Mouse (Mus musculus) cerebellum, adult 2 months (tissue): Measurements from ENCODE around the gene Irgq.

Experiments
- CTCF ChIP-seq: fragments of 200-500 bp; IDR thresholded peaks from 2 replicates; pipeline ENCODE4 v1.5.1; 2011; ENCODE audit warnings: low read depth, mild to moderate bottlenecking, control low read depth, low read length, moderate library complexity, borderline replicate concordance; ENCODE audit not compliant: insufficient read depth
- POLR2A ChIP-seq: fragments of 200-500 bp; IDR thresholded peaks from 2 replicates; pipeline ENCODE4 v1.6.1; 2011; ENCODE audit warnings: low read length, control low read depth, borderline replicate concordance; ENCODE audit not compliant: insufficient read depth

DNA sequence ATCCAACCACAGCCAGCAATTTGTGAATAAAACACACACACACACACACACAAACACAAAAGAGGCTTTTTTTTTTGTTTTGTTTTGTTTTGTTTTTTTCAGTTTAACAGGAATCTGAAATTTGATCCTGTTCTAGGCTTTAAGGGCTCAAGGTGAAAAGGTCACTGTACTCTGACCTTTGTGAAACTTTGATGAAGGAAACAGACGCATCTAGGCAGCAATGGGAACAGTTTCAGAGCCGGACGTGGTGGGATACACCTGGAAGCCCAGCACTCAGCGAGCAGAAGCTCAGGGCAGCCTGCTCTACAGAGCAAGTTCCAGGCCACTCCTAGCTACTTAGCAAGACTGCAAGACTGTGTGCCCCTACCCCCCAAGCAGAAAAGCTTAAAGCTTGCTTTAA lies 25.6 kb upstream of the Irgq start:
- TF ChIP-seq POLR2A = no peak
- TF ChIP-seq CTCF = no peak
